Mouse (Mus musculus): ENCODE measurements at regions not wholly inside any gene's neighbourhood (a gene's known extent, or its start where the extent isn't known, plus 50 kb on each side); places are given as distances from the start of the nearest gene placed in this dataset.

GRCm38 (mm10) chr9:113171767-113172405, 536.2 kb downstream of the Pdcd6ip start:
- H3K4me3 ChIP-seq (replicated peaks), result no peak overlapping the region
- no peak overlapping the region for H3K27ac ChIP-seq (replicated peaks)
- no peaks in the 10 kb centered on the region for H3K27me3 ChIP-seq
- no peaks in the 10 kb centered on the region for H3K4me1 ChIP-seq (replicated peaks)
- no peak overlapping the region for H3K4me2 ChIP-seq
- H3K9ac ChIP-seq, result no peak overlapping the region
- ATAC-seq (ENCODE audit: insufficient read depth), result no peak
- no peaks in the 10 kb centered on the region for H3K9me3 ChIP-seq (replicated peaks)
- no peaks in the 10 kb centered on the region for H3K36me3 ChIP-seq (replicated peaks)
- WGBS (ENCODE audit: insufficient replicate concordance), result 63% methylated on average over 5 of the region's 5 CpGs

- H3K4me2 ChIP-seq, result no peak overlapping the region
- H3K9me3 ChIP-seq (replicated peaks), result no peaks in the 10 kb centered on the region
- no peaks in the 10 kb centered on the region for H3K27me3 ChIP-seq
- no peak overlapping the region for H3K27ac ChIP-seq (replicated peaks)
- H3K4me1 ChIP-seq (replicated peaks), result no peaks in the 10 kb centered on the region
- WGBS (ENCODE audit: insufficient replicate concordance), result 61% methylated on average over 12 of the region's 12 CpGs
- no peaks in the 10 kb centered on the region for H3K36me3 ChIP-seq (replicated peaks)
- H3K9ac ChIP-seq, result no peak overlapping the region
- no peak overlapping the region for H3K4me3 ChIP-seq (replicated peaks)
- no peak for ATAC-seq (ENCODE audit: insufficient read depth)
These were observed 544.9 kb downstream of the Pdcd6ip start for GRCm38 (mm10) chr9:113162897-113163874.

GRCm38 (mm10) chr9:113160011-113160410, 548.0 kb downstream of the Pdcd6ip start:
- H3K36me3 ChIP-seq (replicated peaks), result no peaks in the 10 kb centered on the region
- WGBS (ENCODE audit: insufficient replicate concordance), result 68% methylated on average over 2 of the region's 2 CpGs
- no peak overlapping the region for H3K9ac ChIP-seq
- ATAC-seq (ENCODE audit: insufficient read depth), result no peak
- H3K27me3 ChIP-seq, result no peaks in the 10 kb centered on the region
- H3K4me2 ChIP-seq, result no peak overlapping the region
- no peak overlapping the region for H3K27ac ChIP-seq (replicated peaks)
- H3K4me1 ChIP-seq (replicated peaks), result no peaks in the 10 kb centered on the region
- no peaks in the 10 kb centered on the region for H3K9me3 ChIP-seq (replicated peaks)
- H3K4me3 ChIP-seq (replicated peaks), result no peak overlapping the region

- Histone ChIP-seq H3K27ac (replicated peaks) (no peak overlapping the region), H3K27me3 (no peaks in the 10 kb centered on the region), H3K9me3 (replicated peaks) (0 out of 2 replicates have a peak, but pooled peaks cover 3% of the 10 kb centered on the region), H3K4me3 (replicated peaks) (no peak overlapping the region), H3K36me3 (replicated peaks) (no peaks in the 10 kb centered on the region), H3K9ac (no peak overlapping the region), H3K4me2 (no peak overlapping the region), H3K4me1 (replicated peaks) (no peaks in the 10 kb centered on the region)
- no peak for ATAC-seq (ENCODE audit: insufficient read depth)
- 60% methylated on average over 6 of the region's 6 CpGs for WGBS (ENCODE audit: insufficient replicate concordance)
These were observed 550.0 kb downstream of the Pdcd6ip start for GRCm38 (mm10) chr9:113158080-113158479.

- no peak for ATAC-seq (ENCODE audit: insufficient read depth)
- Histone ChIP-seq H3K4me1 (replicated peaks) (no peaks in the 10 kb centered on the region), H3K4me2 (no peak overlapping the region), H3K9me3 (replicated peaks) (0 out of 2 replicates have a peak, but pooled peaks cover 3% of the 10 kb centered on the region), H3K27me3 (no peaks in the 10 kb centered on the region), H3K36me3 (replicated peaks) (no peaks in the 10 kb centered on the region), H3K4me3 (replicated peaks) (no peak overlapping the region), H3K27ac (replicated peaks) (no peak overlapping the region), H3K9ac (no peak overlapping the region)
- WGBS (ENCODE audit: insufficient replicate concordance), result 78% methylated on average over 17 of the region's 17 CpGs
These were observed 550.5 kb downstream of the Pdcd6ip start for GRCm38 (mm10) chr9:113157474-113158076.

GRCm38 (mm10) chr9:113156707-113157106, 551.4 kb downstream of the Pdcd6ip start:
- H3K9ac ChIP-seq, result no peak overlapping the region
- H3K36me3 ChIP-seq (replicated peaks), result no peaks in the 10 kb centered on the region
- no peaks in the 10 kb centered on the region for H3K4me1 ChIP-seq (replicated peaks)
- no peak overlapping the region for H3K4me2 ChIP-seq
- no peak overlapping the region for H3K4me3 ChIP-seq (replicated peaks)
- H3K27me3 ChIP-seq, result no peaks in the 10 kb centered on the region
- H3K27ac ChIP-seq (replicated peaks), result no peak overlapping the region
- no peak for ATAC-seq (ENCODE audit: insufficient read depth)
- H3K9me3 ChIP-seq (replicated peaks), result 0 out of 2 replicates have a peak, but pooled peaks cover 3% of the 10 kb centered on the region
- 39% methylated on average over 3 of the region's 3 CpGs for WGBS (ENCODE audit: insufficient replicate concordance)

GRCm38 (mm10) chr9:113149084-113149483, 559.0 kb downstream of the Pdcd6ip start:
- H3K4me3 ChIP-seq (replicated peaks), result no peak overlapping the region
- WGBS (ENCODE audit: insufficient replicate concordance), result 49% methylated on average over 5 of the region's 5 CpGs

GRCm38 (mm10) chr9:113146571-113146970, 561.5 kb downstream of the Pdcd6ip start:
- no peaks in the 10 kb centered on the region for H3K36me3 ChIP-seq (replicated peaks)
- ATAC-seq (ENCODE audit: insufficient read depth), result no peak
- H3K9me3 ChIP-seq (replicated peaks), result no peaks in the 10 kb centered on the region
- WGBS (ENCODE audit: insufficient replicate concordance), result 41% methylated on average over 2 of the region's 2 CpGs
- H3K4me1 ChIP-seq (replicated peaks), result no peaks in the 10 kb centered on the region
- H3K27ac ChIP-seq (replicated peaks), result no peak overlapping the region
- no peaks in the 10 kb centered on the region for H3K27me3 ChIP-seq
- no peak overlapping the region for H3K9ac ChIP-seq
- no peak overlapping the region for H3K4me3 ChIP-seq (replicated peaks)
- H3K4me2 ChIP-seq, result no peak overlapping the region

More at GRCm38 (mm10) chr9:113149084-113149483, 559.0 kb downstream of the Pdcd6ip start:
- Histone ChIP-seq H3K36me3 (replicated peaks) (no peaks in the 10 kb centered on the region), H3K4me1 (replicated peaks) (no peaks in the 10 kb centered on the region), H3K27ac (replicated peaks) (no peak overlapping the region), H3K4me2 (no peak overlapping the region), H3K9me3 (replicated peaks) (no peaks in the 10 kb centered on the region), H3K27me3 (no peaks in the 10 kb centered on the region), H3K9ac (no peak overlapping the region)
- ATAC-seq (ENCODE audit: insufficient read depth), result no peak

- Histone ChIP-seq H3K4me1 (replicated peaks) (no peaks in the 10 kb centered on the region), H3K27me3 (no peaks in the 10 kb centered on the region), H3K4me3 (replicated peaks) (no peak overlapping the region), H3K9ac (no peak overlapping the region), H3K36me3 (replicated peaks) (no peaks in the 10 kb centered on the region), H3K27ac (replicated peaks) (no peak overlapping the region), H3K9me3 (replicated peaks) (no peaks in the 10 kb centered on the region), H3K4me2 (no peak overlapping the region)
- no peak for ATAC-seq (ENCODE audit: insufficient read depth)
- WGBS (ENCODE audit: insufficient replicate concordance), result 42% methylated on average over 2 of the region's 2 CpGs
These were observed 563.0 kb downstream of the Pdcd6ip start for GRCm38 (mm10) chr9:113145036-113145435.

- 59% methylated on average over 3 of the region's 3 CpGs for WGBS (ENCODE audit: insufficient replicate concordance)
- no peak for ATAC-seq (ENCODE audit: insufficient read depth)
These were observed 573.4 kb downstream of the Pdcd6ip start for GRCm38 (mm10) chr9:113134611-113135010.

More at GRCm38 (mm10) chr9:113134611-113135010, 573.4 kb downstream of the Pdcd6ip start:
- Histone ChIP-seq H3K9me3 (replicated peaks) (no peaks in the 10 kb centered on the region), H3K27ac (replicated peaks) (no peak overlapping the region), H3K4me2 (no peak overlapping the region), H3K36me3 (replicated peaks) (no peaks in the 10 kb centered on the region), H3K4me1 (replicated peaks) (no peaks in the 10 kb centered on the region), H3K9ac (no peak overlapping the region), H3K4me3 (replicated peaks) (no peak overlapping the region), H3K27me3 (no peaks in the 10 kb centered on the region)
